24 mouse cellular contexts compared by ENCODE assay signal in genomic region chr6:31313869-31314470, GRCm38 (mm10).
DNase-seq lines count a peak whose midpoint lies in the region; ATAC-seq and TF ChIP-seq lines count a peak whose summit lies in the region.
"Had no signal": no experiment of that assay in that cellular context is flagged by ENCODE, and none has a peak within 500 bp of the region (broad histone marks: within the 10 kb centered on the region; RNA-seq: fewer than 3 reads in every experiment).

No protein-coding gene starts in this region.

- H3K27ac ChIP-seq in embryonic facial prominence, embryonic 14.5 days (replicated peaks; ENCODE audit: low read depth, low read length): no peak overlapping the region
- H3K27ac ChIP-seq in embryonic facial prominence, embryonic 10.5 days (replicated peaks): no peak overlapping the region
- peak overlapping the region; percentile 64; the same call in 1 of the 2 replicates for H3K27ac ChIP-seq in olfactory bulb, adult 2 months (ENCODE audit: insufficient read depth, low read depth, low read length)
- H3K27ac ChIP-seq in forebrain, embryonic 11.5 days (ENCODE audit: low read depth, low read length): no peak overlapping the region
- no peak overlapping the region for H3K27ac ChIP-seq in midbrain, embryonic 16.5 days (ENCODE audit: low read length)
- H3K27ac ChIP-seq: forebrain, embryonic 13.5 days; heart, embryonic 15.5 days; hindbrain, postnatal 0 days; liver, embryonic 12.5 days; neural tube, embryonic 13.5 days had no signal

- no peaks in the 10 kb centered on the region for H3K36me3 ChIP-seq in embryonic facial prominence, embryonic 14.5 days (ENCODE audit: control insufficient read depth, insufficient read depth, low read length)
- H3K36me3 ChIP-seq in embryonic facial prominence, embryonic 10.5 days (replicated peaks): no peaks in the 10 kb centered on the region
- no peaks in the 10 kb centered on the region for H3K36me3 ChIP-seq in forebrain, embryonic 11.5 days (ENCODE audit: control insufficient read depth, insufficient read depth, low read length)
- no peaks in the 10 kb centered on the region for H3K36me3 ChIP-seq in midbrain, embryonic 16.5 days (ENCODE audit: control insufficient read depth, insufficient read depth, low read length)
- H3K36me3 ChIP-seq: G1E; heart, embryonic 15.5 days; liver, embryonic 12.5 days; neural tube, embryonic 13.5 days had no signal

- no peak for TF ChIP-seq CTCF in olfactory bulb, adult 2 months (IDR thresholded peaks at IDR 0.05; ENCODE audit: insufficient read depth, low read depth, low read length)

- H3K27me3 ChIP-seq in embryonic facial prominence, embryonic 14.5 days (replicated peaks; ENCODE audit: control insufficient read depth, insufficient read depth, low read length): no peaks in the 10 kb centered on the region
- no peaks in the 10 kb centered on the region; the same call in 1 of the 2 replicates for H3K27me3 ChIP-seq in embryonic facial prominence, embryonic 10.5 days (replicated peaks; ENCODE audit: low read depth, poor library complexity, severe bottlenecking)
- no peaks in the 10 kb centered on the region for H3K27me3 ChIP-seq in forebrain, embryonic 11.5 days (ENCODE audit: control insufficient read depth, insufficient read depth, low read length)
- H3K27me3 ChIP-seq in midbrain, embryonic 16.5 days (ENCODE audit: control insufficient read depth, insufficient read depth, low read depth, low read length): 0 out of 2 replicates have a peak, but pooled peaks cover 2% of the 10 kb centered on the region
- H3K27me3 ChIP-seq: heart, embryonic 15.5 days had no signal

- no peak overlapping the region for H3K4me2 ChIP-seq in embryonic facial prominence, embryonic 14.5 days (ENCODE audit: low read depth, low read length)
- no peak overlapping the region for H3K4me2 ChIP-seq in forebrain, embryonic 11.5 days (ENCODE audit: low read depth, low read length, severe bottlenecking)
- H3K4me2 ChIP-seq in midbrain, embryonic 16.5 days (ENCODE audit: low read length): no peak overlapping the region
- H3K4me2 ChIP-seq: forebrain, embryonic 13.5 days; heart, embryonic 15.5 days; liver, embryonic 12.5 days; lung, embryonic 14.5 days; midbrain, embryonic 11.5 days; neural tube, embryonic 13.5 days had no signal

- H3K4me1 ChIP-seq in embryonic facial prominence, embryonic 14.5 days (ENCODE audit: control insufficient read depth, insufficient read depth, low read length): peaks cover 14% of the 10 kb centered on the region
- peaks cover 18% of the 10 kb centered on the region for H3K4me1 ChIP-seq in embryonic facial prominence, embryonic 10.5 days
- H3K4me1 ChIP-seq in olfactory bulb, adult 2 months (ENCODE audit: control insufficient read depth, insufficient read depth, low read length): peaks cover 23% of the 10 kb centered on the region
- no peaks in the 10 kb centered on the region for H3K4me1 ChIP-seq in forebrain, embryonic 11.5 days (replicated peaks; ENCODE audit: control insufficient read depth, insufficient read depth, low read length)
- H3K4me1 ChIP-seq in midbrain, embryonic 16.5 days (ENCODE audit: control insufficient read depth, insufficient read depth, low read length): no peaks in the 10 kb centered on the region
- H3K4me1 ChIP-seq: neural tube, embryonic 13.5 days had no signal

- no peak overlapping the region for H3K9ac ChIP-seq in embryonic facial prominence, embryonic 14.5 days (ENCODE audit: low read depth, low read length)
- H3K9ac ChIP-seq in forebrain, embryonic 11.5 days (ENCODE audit: low read length): no peak overlapping the region
- H3K9ac ChIP-seq in midbrain, embryonic 16.5 days (ENCODE audit: low read depth, low read length): no peak overlapping the region
- H3K9ac ChIP-seq: forebrain, embryonic 13.5 days; heart, embryonic 15.5 days; liver, embryonic 12.5 days; lung, embryonic 14.5 days; neural tube, embryonic 13.5 days had no signal

- no peak overlapping the region for H3K4me3 ChIP-seq in embryonic facial prominence, embryonic 14.5 days (ENCODE audit: low read depth, low read length)
- H3K4me3 ChIP-seq in embryonic facial prominence, embryonic 10.5 days: no peak overlapping the region
- H3K4me3 ChIP-seq in olfactory bulb, adult 2 months (ENCODE audit: insufficient read depth, low read depth, low read length): no peak overlapping the region
- H3K4me3 ChIP-seq in forebrain, embryonic 11.5 days (ENCODE audit: low read depth, low read length): no peak overlapping the region
- H3K4me3 ChIP-seq in midbrain, embryonic 16.5 days (ENCODE audit: low read depth, low read length): no peak overlapping the region
- H3K4me3 ChIP-seq: forebrain, embryonic 13.5 days; heart, embryonic 15.5 days; liver, embryonic 12.5 days; neural tube, embryonic 13.5 days had no signal

- DNase-seq in embryonic facial prominence, embryonic 14.5 days (ENCODE audit: low spot score): peak; percentile 16
- no peak for DNase-seq in embryonic facial prominence, embryonic 10.5 days (ENCODE audit: low spot score)
- peak; percentile 19 for DNase-seq in kidney, adult 9 months
- no peak for DNase-seq in kidney, adult 11 months
- DNase-seq in brain, adult 2 months (ENCODE audit: low read depth, low spot score): peak; percentile 68
- DNase-seq in forebrain, embryonic 11.5 days (ENCODE audit: low spot score): no peak
- DNase-seq: adrenal gland, adult 2 months; cerebellum, postnatal 14 days; embryo, embryonic 11 days; kidney, adult 18-20 months; kidney, postnatal 14 days; layer of hippocampus, adult 9-11 months; lung, embryonic 14.5 days; lung, postnatal 36 days; thymus, postnatal 4 days had no signal

- no peak for TF ChIP-seq POLR2A in olfactory bulb, adult 2 months (IDR thresholded peaks at IDR 0.05; ENCODE audit: insufficient read depth, low read depth, low read length)

- ATAC-seq in embryonic facial prominence, embryonic 14.5 days (ENCODE audit: low read depth): no peak
- no peak for ATAC-seq in forebrain, embryonic 11.5 days (replicated peaks; ENCODE audit: low FRiP score)
- ATAC-seq in midbrain, embryonic 16.5 days: no peak
- ATAC-seq: forebrain, embryonic 13.5 days; hindbrain, postnatal 0 days; liver, embryonic 12.5 days had no signal

- 50% methylated on average over 5 of the region's 5 CpGs for WGBS in embryonic facial prominence, embryonic 14.5 days
- WGBS in embryonic facial prominence, embryonic 10.5 days: 56% methylated on average over 5 of the region's 5 CpGs
- 31% methylated on average over 5 of the region's 5 CpGs for WGBS in olfactory bulb, adult 2 months
- whole genome bisulfite sequencing in forebrain, embryonic 11.5 days: 74% methylated on average over 5 of the region's 5 CpGs
- WGBS in midbrain, embryonic 16.5 days: 69% methylated on average over 5 of the region's 5 CpGs

- no peaks in the 10 kb centered on the region for H3K9me3 ChIP-seq in embryonic facial prominence, embryonic 14.5 days (ENCODE audit: control insufficient read depth, low read length)
- H3K9me3 ChIP-seq in embryonic facial prominence, embryonic 10.5 days: no peaks in the 10 kb centered on the region
- no peaks in the 10 kb centered on the region for H3K9me3 ChIP-seq in forebrain, embryonic 11.5 days (ENCODE audit: control insufficient read depth, low read length)
- no peaks in the 10 kb centered on the region for H3K9me3 ChIP-seq in midbrain, embryonic 16.5 days (replicated peaks; ENCODE audit: control insufficient read depth, low read length, poor library complexity, severe bottlenecking)
- H3K9me3 ChIP-seq: forebrain, embryonic 13.5 days; G1E; heart, embryonic 15.5 days; liver, embryonic 12.5 days; neural tube, embryonic 13.5 days had no signal

Comparison
In these comparisons a context has a peak if more than half of its experiments do, and no peak if none do; other contexts are left out.
1. DNase-seq: peak in embryonic facial prominence, embryonic 14.5 days (single experiment), kidney, adult 9 months (single experiment) and brain, adult 2 months (single experiment); none in embryonic facial prominence, embryonic 10.5 days (single experiment), kidney, adult 11 months (single experiment) and forebrain, embryonic 11.5 days (single experiment).